Mouse (Mus musculus) ES-Bruce4 (cell line): ENCODE data around the gene L3mbtl4. TPM values are rescaled to one million over a fixed set of nuclear protein-coding genes. Genes with fewer than 3 reads are reported as not detected.
"Not testable (repeated sequence)": the region's sequence is repeated elsewhere in the genome, so short reads cannot be mapped to it uniquely, and the experiment has no call there.

Source experiments
- H3K27ac ChIP-seq: 2 replicates; pipeline ENCODE4 v1.5.1; 2012; ENCODE audit warnings: low read length, inconsistent platforms; ENCODE audit not compliant: insufficient read depth
- H3K27me3 ChIP-seq: 2 replicates; pipeline ENCODE4 v1.6.1; 2012; ENCODE audit warnings: mild to moderate bottlenecking, low read length, inconsistent platforms; ENCODE audit not compliant: control insufficient read depth, poor library complexity, insufficient read depth, severe bottlenecking
- H3K36me3 ChIP-seq: 2 replicates; pipeline ENCODE4 v1.6.1; 2012; ENCODE audit warnings: inconsistent platforms, mild to moderate bottlenecking, low read length, moderate library complexity; ENCODE audit not compliant: control insufficient read depth, poor library complexity, insufficient read depth, severe bottlenecking
- H3K4me1 ChIP-seq: one replicate; pipeline ENCODE4 v1.8.1; 2011; ENCODE audit warnings: low read length; ENCODE audit not compliant: control insufficient read depth, insufficient read depth
- H3K4me3 ChIP-seq: 2 replicates; pipeline ENCODE4 v1.5.1; 2011; ENCODE audit warnings: low read depth, mild to moderate bottlenecking, low read length
- H3K9ac ChIP-seq: 2 replicates; pipeline ENCODE4 v1.6.1; 2012; ENCODE audit warnings: low read depth, mild to moderate bottlenecking, inconsistent platforms; ENCODE audit not compliant: poor library complexity, severe bottlenecking
- H3K9me3 ChIP-seq: replicated peaks from 2 replicates; pipeline ENCODE4 v1.6.1; 2012; ENCODE audit warnings: mild to moderate bottlenecking, low read length, inconsistent platforms; ENCODE audit not compliant: control insufficient read depth, poor library complexity, insufficient read depth, severe bottlenecking
- CTCF ChIP-seq: IDR thresholded peaks from one replicate; pipeline ENCODE4 v1.8.1; 2011; ENCODE audit warnings: low read depth, low read length
- EP300 ChIP-seq: IDR thresholded peaks from 2 replicates; pipeline ENCODE4 v1.6.1; 2011; ENCODE audit warnings: low read depth, low read length; ENCODE audit not compliant: insufficient read depth
- POLR2A ChIP-seq: IDR thresholded peaks from one replicate; pipeline ENCODE4 v1.8.1; 2011; ENCODE audit warnings: low read length; ENCODE audit not compliant: insufficient read depth
- polyA plus RNA-seq: library from polyadenylated mRNA; stranded (reverse); fragments of >200 nt; gene quantifications from 2 replicates; pipeline ENCODE4 v1.2.4, GENCODE M21; 2011; ENCODE audit warnings: low read depth; ENCODE audit not compliant: missing spikeins, insufficient read depth, insufficient read length

L3mbtl4 gene
- polyA plus RNA-seq, 1 experiment, result not detected

GRCm38 (mm10) chr17:68333382-68333781 lies 59.8 kb downstream of the L3mbtl4 start:
- no peak overlapping the region for H3K4me3 ChIP-seq
- H3K27me3 ChIP-seq, result no peaks in the 10 kb centered on the region
- H3K9me3 ChIP-seq, result no peaks in the 10 kb centered on the region
- H3K4me1 ChIP-seq, result no peaks in the 10 kb centered on the region
- no peak overlapping the region for H3K9ac ChIP-seq
- H3K27ac ChIP-seq, result no peak overlapping the region
- H3K36me3 ChIP-seq, result no peaks in the 10 kb centered on the region
- no peak for TF ChIP-seq CTCF
- TF ChIP-seq EP300, result no peak
- no peak for TF ChIP-seq POLR2A

GRCm38 (mm10) chr17:68338917-68339553 lies 65.4 kb downstream of the L3mbtl4 start:
- H3K27me3 ChIP-seq, result no peaks in the 10 kb centered on the region
- TF ChIP-seq POLR2A (no peak), CTCF (no peak), EP300 (no peak)
- no peaks in the 10 kb centered on the region for H3K4me1 ChIP-seq
- H3K9ac ChIP-seq, result no peak overlapping the region
- H3K27ac ChIP-seq, result no peak overlapping the region
- no peaks in the 10 kb centered on the region for H3K9me3 ChIP-seq
- H3K4me3 ChIP-seq, result no peak overlapping the region
- no peaks in the 10 kb centered on the region for H3K36me3 ChIP-seq

- no peak overlapping the region for H3K4me3 ChIP-seq
- H3K9me3 ChIP-seq, result 0 out of 2 replicates have a peak, but pooled peaks cover 6% of the 10 kb centered on the region
- H3K9ac ChIP-seq, result no peak overlapping the region
Measured at GRCm38 (mm10) chr17:68357687-68358086, 84.1 kb downstream of the L3mbtl4 start.

GRCm38 (mm10) chr17:68371101-68371500 lies 97.5 kb downstream of the L3mbtl4 start:
- H3K9ac ChIP-seq, result no peak overlapping the region
- no peaks in the 10 kb centered on the region for H3K4me1 ChIP-seq
- H3K9me3 ChIP-seq, result no peaks in the 10 kb centered on the region
- H3K27ac ChIP-seq, result no peak overlapping the region
- no peak overlapping the region for H3K4me3 ChIP-seq
- no peaks in the 10 kb centered on the region for H3K36me3 ChIP-seq
- TF ChIP-seq CTCF (no peak), POLR2A (no peak), EP300 (no peak)
- no peaks in the 10 kb centered on the region for H3K27me3 ChIP-seq

More at GRCm38 (mm10) chr17:68357687-68358086, 84.1 kb downstream of the L3mbtl4 start:
- TF ChIP-seq EP300 (no peak), POLR2A (no peak), CTCF (no peak)
- no peak overlapping the region for H3K27ac ChIP-seq
- no peaks in the 10 kb centered on the region for H3K36me3 ChIP-seq
- H3K4me1 ChIP-seq, result no peaks in the 10 kb centered on the region
- H3K27me3 ChIP-seq, result no peaks in the 10 kb centered on the region

- no peak overlapping the region for H3K27ac ChIP-seq
- H3K9me3 ChIP-seq, result no peaks in the 10 kb centered on the region; the same call in 1 of the 2 replicates
- no peaks in the 10 kb centered on the region for H3K4me1 ChIP-seq
- no peak for TF ChIP-seq EP300
- TF ChIP-seq POLR2A, result no peak
- TF ChIP-seq CTCF, result no peak
- no peak overlapping the region for H3K4me3 ChIP-seq
- no peak overlapping the region for H3K9ac ChIP-seq
- no peaks in the 10 kb centered on the region for H3K27me3 ChIP-seq
- no peaks in the 10 kb centered on the region for H3K36me3 ChIP-seq
Measured at GRCm38 (mm10) chr17:68388481-68388880, 114.9 kb downstream of the L3mbtl4 start.

- Histone ChIP-seq H3K4me3 (no peak overlapping the region), H3K36me3 (no peaks in the 10 kb centered on the region), H3K9me3 (no peaks in the 10 kb centered on the region), H3K4me1 (no peaks in the 10 kb centered on the region), H3K27ac (no peak overlapping the region), H3K9ac (no peak overlapping the region), H3K27me3 (no peaks in the 10 kb centered on the region)
- TF ChIP-seq EP300 (no peak), POLR2A (no peak), CTCF (no peak)
Measured at GRCm38 (mm10) chr17:68405993-68406392, 132.4 kb downstream of the L3mbtl4 start.

- not testable (repeated sequence) for H3K27me3 ChIP-seq, H3K4me1 ChIP-seq, H3K4me3 ChIP-seq, H3K9me3 ChIP-seq, H3K36me3 ChIP-seq, H3K27ac ChIP-seq, H3K9ac ChIP-seq
Measured at GRCm38 (mm10) chr17:68407121-68407520, 133.5 kb downstream of the L3mbtl4 start.
